Mouse (Mus musculus) embryonic facial prominence, embryonic 11.5 days (tissue): ENCODE data around the gene Mphosph6. TPM values are rescaled to one million over a fixed set of nuclear protein-coding genes. Genes with fewer than 3 reads are reported as not detected.

Source experiments
- ATAC-seq: fragments of 200-750 bp; cut with Nextera tagmentation; replicated peaks from 2 replicates; pipeline ENCODE4 v1.8.0; 2017; ENCODE audit warnings: low read depth; ENCODE audit not compliant: insufficient number of reproducible peaks, low FRiP score, low TSS enrichment
- DNase-seq: peaks from one replicate; pipeline ENCODE4 v3.0.0-alpha.2; 2015; ENCODE audit warnings: low spot score
- H3K27ac ChIP-seq: fragments of 300-500 bp; sonication (generic); replicated peaks from 2 replicates; pipeline ENCODE4 v1.5.1; 2014; ENCODE audit warnings: mild to moderate bottlenecking, low read depth, low read length, control low read depth
- H3K27me3 ChIP-seq: fragments of 300-500 bp; sonication (generic); 2 replicates; pipeline ENCODE4 v1.6.1; 2014; ENCODE audit warnings: mild to moderate bottlenecking, low read length, moderate library complexity, mixed read lengths; ENCODE audit not compliant: control insufficient read depth, insufficient read depth
- H3K36me3 ChIP-seq: fragments of 300-500 bp; sonication (generic); replicated peaks from 2 replicates; pipeline ENCODE4 v1.6.1; 2014; ENCODE audit warnings: low read depth, mild to moderate bottlenecking, low read length, moderate library complexity, mixed read lengths; ENCODE audit not compliant: control insufficient read depth, insufficient read depth
- H3K4me1 ChIP-seq: fragments of 300-500 bp; sonication (generic); 2 replicates; pipeline ENCODE4 v1.6.1; 2014; ENCODE audit warnings: low read length, mixed read lengths; ENCODE audit not compliant: control insufficient read depth, insufficient read depth
- H3K4me2 ChIP-seq: fragments of 300-500 bp; sonication (generic); 2 replicates; pipeline ENCODE4 v1.6.1; 2014; ENCODE audit warnings: low read depth, mild to moderate bottlenecking, control low read depth, low read length, moderate library complexity
- H3K4me3 ChIP-seq: fragments of 300-500 bp; sonication (generic); 2 replicates; pipeline ENCODE4 v1.5.1; 2014; ENCODE audit warnings: low read depth, low read length, control low read depth
- H3K9ac ChIP-seq: fragments of 300-500 bp; sonication (generic); replicated peaks from 2 replicates; pipeline ENCODE4 v1.6.1; 2014; ENCODE audit warnings: mild to moderate bottlenecking, control low read depth, low read length
- H3K9me3 ChIP-seq: fragments of 300-500 bp; sonication (generic); replicated peaks from 2 replicates; pipeline ENCODE4 v1.6.1; 2016; ENCODE audit warnings: mild to moderate bottlenecking, low read length, inconsistent platforms, mixed read lengths; ENCODE audit not compliant: control insufficient read depth
- WGBS: fragments of 180-500 bp; shearing (Covaris S2); extraction: QIAGEN DNeasy Blood & Tissue Kit; methylation state at CpG from one replicate; pipeline ENCODE4 v1.1.7; 2014; 5-methylcytosine and 5-hydroxymethylcytosine counted together
- polyA plus RNA-seq: library from polyadenylated mRNA; unstranded; fragments of >200 nt; fragmentation: Nextera tagmentation; extraction: Ambion mirVana; gene quantifications from 2 replicates; pipeline ENCODE4 v1.2.1, GENCODE M21; 2014

Mphosph6 gene
- polyA plus RNA-seq, 1 experiment from 2014 or later: 69.1 TPM

DNA sequence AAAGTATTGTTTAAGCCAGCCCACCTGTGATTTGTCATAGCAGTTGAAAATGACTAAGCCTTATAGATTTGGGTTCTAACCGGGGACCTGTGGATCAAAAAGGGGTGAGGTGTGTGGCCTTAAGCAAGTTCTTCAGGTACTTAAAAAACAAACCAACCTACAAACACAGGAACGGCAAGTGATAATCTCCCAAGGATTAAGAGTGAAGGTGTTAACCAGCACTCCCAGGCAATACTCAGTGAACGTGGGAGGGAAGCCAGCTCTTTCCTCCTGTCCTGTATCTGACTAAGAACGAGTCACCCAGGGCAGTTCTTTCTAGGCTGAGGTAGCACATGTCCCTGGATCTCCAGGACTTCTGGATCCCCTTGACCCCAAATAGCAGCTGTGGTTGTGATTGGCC is 37.1 kb downstream of the Mphosph6 start:
- H3K4me2 ChIP-seq: no peak overlapping the region
- no peak overlapping the region for H3K27ac ChIP-seq
- ATAC-seq: no peak
- H3K36me3 ChIP-seq: no peaks in the 10 kb centered on the region
- no peak for DNase-seq
- H3K9me3 ChIP-seq: no peaks in the 10 kb centered on the region
- H3K9ac ChIP-seq: no peak overlapping the region
- H3K4me3 ChIP-seq: no peak overlapping the region
- 77% methylated on average over 4 of the region's 4 CpGs for WGBS
- no peaks in the 10 kb centered on the region for H3K27me3 ChIP-seq
- H3K4me1 ChIP-seq: no peaks in the 10 kb centered on the region

GRCm38 (mm10) chr8:117762776-117763175 is 39.0 kb downstream of the Mphosph6 start:
- DNase-seq: no peak
- no peak for ATAC-seq
- no peak overlapping the region for H3K4me3 ChIP-seq
- no peaks in the 10 kb centered on the region for H3K4me1 ChIP-seq
- no peak overlapping the region for H3K9ac ChIP-seq
- WGBS: 80% methylated on average over 6 of the region's 6 CpGs
- no peak overlapping the region for H3K27ac ChIP-seq
- H3K27me3 ChIP-seq: no peaks in the 10 kb centered on the region
- no peak overlapping the region for H3K4me2 ChIP-seq
- no peaks in the 10 kb centered on the region for H3K36me3 ChIP-seq
- no peaks in the 10 kb centered on the region for H3K9me3 ChIP-seq

- no peak overlapping the region for H3K27ac ChIP-seq
- 84% methylated on average over 11 of the region's 11 CpGs for WGBS
- no peak for ATAC-seq
Measured at GRCm38 (mm10) chr8:117757900-117758299, 43.8 kb downstream of the Mphosph6 start.

DNA sequence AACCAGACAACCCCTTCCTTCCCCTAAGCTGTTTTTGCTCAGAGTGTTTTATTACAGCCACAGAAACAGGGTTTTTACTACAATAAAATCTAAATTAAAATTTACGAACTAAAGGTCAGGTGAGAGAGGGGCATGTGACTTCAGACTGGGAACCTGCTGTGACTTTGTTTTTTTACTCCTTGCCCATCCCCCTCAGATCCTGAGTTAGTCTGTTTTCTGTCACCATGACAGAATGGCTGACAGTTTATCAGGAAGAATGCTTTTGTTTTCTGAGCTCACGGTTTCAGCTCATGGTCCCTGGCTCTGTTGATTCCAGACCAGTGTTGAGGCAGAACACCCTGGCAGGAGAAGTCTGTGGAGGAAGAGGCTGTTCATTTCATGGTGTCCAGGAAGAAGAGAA is 52.3 kb downstream of the Mphosph6 start:
- ATAC-seq (no peak), DNase-seq (no peak)
- Histone ChIP-seq H3K4me2 (no peak overlapping the region), H3K36me3 (no peaks in the 10 kb centered on the region), H3K27me3 (no peaks in the 10 kb centered on the region), H3K4me3 (no peak overlapping the region), H3K27ac (no peak overlapping the region), H3K9ac (no peak overlapping the region), H3K9me3 (no peaks in the 10 kb centered on the region), H3K4me1 (no peaks in the 10 kb centered on the region)
- 65% methylated on average over 2 of the region's 2 CpGs for WGBS

More at GRCm38 (mm10) chr8:117757900-117758299, 43.8 kb downstream of the Mphosph6 start:
- Histone ChIP-seq H3K36me3 (no peaks in the 10 kb centered on the region), H3K9ac (no peak overlapping the region), H3K4me2 (no peak overlapping the region), H3K9me3 (no peaks in the 10 kb centered on the region), H3K4me3 (no peak overlapping the region), H3K27me3 (no peaks in the 10 kb centered on the region), H3K4me1 (no peaks in the 10 kb centered on the region)
- no peak for DNase-seq

DNA sequence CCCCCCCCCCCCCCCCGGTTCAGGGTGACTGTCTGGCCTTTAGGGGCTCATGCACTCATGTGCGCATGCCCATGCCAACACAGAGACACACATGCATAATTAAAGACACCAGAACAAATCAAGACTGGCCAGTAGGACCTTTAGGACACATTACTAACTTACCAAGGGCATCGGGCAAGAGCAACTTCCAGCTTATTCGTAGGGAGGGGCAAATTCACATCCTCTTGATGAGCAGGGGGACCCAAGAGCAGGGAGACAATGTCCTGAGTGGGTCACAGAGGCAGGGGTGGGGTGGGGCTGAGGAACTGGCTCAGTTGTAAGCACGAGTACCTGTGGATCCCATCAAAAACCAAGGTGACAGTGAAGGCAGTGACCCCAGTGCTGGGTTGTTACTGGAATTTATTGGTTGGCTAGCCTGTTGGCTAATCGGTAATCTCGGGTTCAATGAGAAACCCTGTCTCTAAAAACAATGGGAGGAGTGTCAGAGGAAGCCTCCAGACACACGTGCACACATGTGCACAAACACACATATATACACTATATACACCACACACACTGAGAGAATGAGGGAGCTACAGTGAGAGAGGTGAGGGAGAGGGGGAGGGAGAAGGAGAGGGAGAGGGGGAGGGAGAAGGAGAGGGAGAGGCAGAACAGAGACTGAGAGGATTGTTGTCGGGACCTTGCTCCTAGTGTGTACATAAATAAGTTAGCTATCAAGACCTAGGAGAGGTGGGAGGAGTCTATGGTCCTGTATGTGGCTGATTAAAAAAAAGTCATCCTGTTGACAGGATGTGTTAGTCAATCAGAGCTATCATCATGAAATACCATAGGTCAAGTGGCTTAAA is 53.6 kb downstream of the Mphosph6 start:
- H3K27ac ChIP-seq: no peak overlapping the region
- H3K4me3 ChIP-seq: no peak overlapping the region
- H3K36me3 ChIP-seq: no peaks in the 10 kb centered on the region
- no peaks in the 10 kb centered on the region for H3K4me1 ChIP-seq
- no peak overlapping the region for H3K4me2 ChIP-seq
- DNase-seq (no peak), ATAC-seq (no peak)
- no peaks in the 10 kb centered on the region for H3K9me3 ChIP-seq
- H3K27me3 ChIP-seq: no peaks in the 10 kb centered on the region
- H3K9ac ChIP-seq: no peak overlapping the region
- 82% methylated on average over 8 of the region's 9 CpGs for WGBS

DNA sequence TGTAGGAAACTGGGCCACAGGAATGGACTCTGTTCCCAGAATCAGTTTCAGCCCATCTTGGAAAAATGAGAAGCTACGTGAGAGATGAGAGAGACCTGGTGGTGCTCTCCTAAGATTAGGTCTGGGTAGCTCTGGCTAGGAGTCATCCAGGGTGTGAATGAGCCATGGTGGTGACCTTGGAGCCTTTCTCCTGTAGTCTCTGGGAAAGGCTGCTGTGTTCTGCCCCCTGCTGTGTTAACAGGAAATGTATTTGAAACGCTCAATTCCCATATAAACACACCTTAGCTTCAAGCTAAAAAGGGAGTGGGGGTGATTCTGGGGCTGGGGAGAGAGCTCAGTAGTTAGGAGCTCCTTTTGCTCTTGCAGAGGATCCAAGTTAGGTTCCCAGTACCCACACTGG is 54.3 kb downstream of the Mphosph6 start:
- no peak overlapping the region for H3K4me3 ChIP-seq
- ATAC-seq (no peak), DNase-seq (no peak)
- no peaks in the 10 kb centered on the region for H3K9me3 ChIP-seq
- WGBS: 47% methylated on average over 2 of the region's 2 CpGs
- no peak overlapping the region for H3K9ac ChIP-seq
- no peaks in the 10 kb centered on the region for H3K36me3 ChIP-seq
- no peak overlapping the region for H3K27ac ChIP-seq
- H3K27me3 ChIP-seq: no peaks in the 10 kb centered on the region
- no peaks in the 10 kb centered on the region for H3K4me1 ChIP-seq
- no peak overlapping the region for H3K4me2 ChIP-seq

GRCm38 (mm10) chr8:117746651-117747050 is 55.1 kb downstream of the Mphosph6 start:
- ATAC-seq (no peak), DNase-seq (no peak)
- Histone ChIP-seq H3K4me3 (no peak overlapping the region), H3K36me3 (no peaks in the 10 kb centered on the region), H3K27me3 (no peaks in the 10 kb centered on the region), H3K9ac (no peak overlapping the region), H3K4me1 (no peaks in the 10 kb centered on the region), H3K4me2 (no peak overlapping the region), H3K27ac (no peak overlapping the region), H3K9me3 (no peaks in the 10 kb centered on the region)
- WGBS: 87% methylated on average over 5 of the region's 5 CpGs

GRCm38 (mm10) chr8:117742431-117743012 is 59.2 kb downstream of the Mphosph6 start:
- no peak overlapping the region for H3K9ac ChIP-seq
- no peaks in the 10 kb centered on the region for H3K36me3 ChIP-seq
- no peak for DNase-seq
- WGBS: 80% methylated on average over 15 of the region's 15 CpGs
- H3K27ac ChIP-seq: no peak overlapping the region
- no peak for ATAC-seq
- H3K4me1 ChIP-seq: no peaks in the 10 kb centered on the region
- no peaks in the 10 kb centered on the region for H3K27me3 ChIP-seq
- H3K4me3 ChIP-seq: no peak overlapping the region
- no peak overlapping the region for H3K4me2 ChIP-seq
- no peaks in the 10 kb centered on the region for H3K9me3 ChIP-seq
